Mouse (Mus musculus): ENCODE measurements around the gene Mast3.

DNA sequence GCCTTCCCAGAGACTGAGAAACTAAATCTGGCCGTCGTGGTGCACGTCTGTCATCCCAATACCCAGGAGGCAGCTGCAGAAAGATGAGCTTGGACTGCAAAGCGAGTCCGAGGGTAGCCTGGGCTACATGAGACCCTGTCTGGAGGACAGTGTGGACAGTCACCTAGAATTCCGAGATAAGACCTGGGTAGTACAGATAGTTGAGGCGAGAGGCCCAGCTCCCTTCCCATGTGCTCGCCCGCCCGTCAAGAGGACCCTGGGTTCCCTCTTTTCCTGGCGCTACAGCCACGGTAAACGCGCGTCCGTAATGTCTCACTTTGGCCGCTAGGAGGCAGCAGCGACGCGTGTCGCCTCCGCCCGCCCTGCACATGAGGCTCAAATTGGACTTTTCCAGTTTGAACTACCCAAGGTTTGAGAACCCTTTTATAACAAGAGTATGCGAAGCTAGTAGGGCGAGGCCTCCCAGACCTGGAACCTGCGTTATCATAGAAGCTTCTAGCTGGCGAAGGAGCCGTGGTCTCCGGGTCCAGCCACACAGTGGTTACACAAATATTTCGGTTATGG, 16.6 kb upstream of the Mast3 start:
- TF ChIP-seq CEBPB (IDR thresholded peaks at IDR 0.05; ENCODE audit: low read depth) (no peak), CTCF (IDR thresholded peaks at IDR 0.05; ENCODE audit: control insufficient read depth, insufficient read depth, insufficient read length) (peak; percentile 92)
